Mouse (Mus musculus): Measurements from ENCODE around the gene Galm.

GRCm38 (mm10) chr17:80124985-80125750 is 2.1 kb upstream of the Galm start:
- TF ChIP-seq CTCF (IDR thresholded peaks at IDR 0.05; ENCODE audit: control insufficient read depth, insufficient read depth, insufficient read length), result no peak
- no peak for TF ChIP-seq MAX (IDR thresholded peaks at IDR 0.05)
- no peak for TF ChIP-seq USF1 (IDR thresholded peaks at IDR 0.05; ENCODE audit: low read depth)
- no peak for TF ChIP-seq MYOD1 (IDR thresholded peaks at IDR 0.05; ENCODE audit: control insufficient read depth, insufficient read length, low read depth)
